Mouse (Mus musculus): ENCODE measurements at regions not wholly inside any gene's neighbourhood (a gene's known extent, or its start where the extent isn't known, plus 50 kb on each side); places are given as distances from the start of the nearest gene placed in this dataset.

DNA sequence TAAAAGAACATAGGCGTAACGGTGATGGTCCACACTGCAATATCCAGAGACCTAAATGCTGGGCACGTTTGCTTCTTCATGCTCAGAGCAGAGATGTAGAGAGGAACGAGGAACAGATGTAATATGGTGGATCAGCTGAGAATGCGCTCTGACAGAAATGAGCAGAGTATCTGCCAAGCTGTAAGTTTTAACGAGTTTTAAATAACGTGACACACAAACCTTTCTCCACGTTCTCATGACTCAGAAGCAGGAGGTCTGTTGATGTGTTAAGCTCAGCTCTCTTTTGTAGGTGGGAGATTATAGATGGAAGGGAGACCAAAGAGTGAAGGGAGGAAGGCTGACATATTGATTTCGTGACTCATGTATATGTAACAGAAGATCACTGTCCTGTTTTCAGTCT, 72.1 kb upstream of the 1700020N01Rik start:
- TF ChIP-seq CTCF (IDR thresholded peaks at IDR 0.05; ENCODE audit: borderline replicate concordance, control insufficient read depth, extremely low read depth, insufficient read depth, low read length, poor library complexity) (no peak), POLR2A (IDR thresholded peaks at IDR 0.05; ENCODE audit: control insufficient read depth, extremely low read depth, insufficient read depth, low read length, poor library complexity) (no peak)
